Mouse (Mus musculus) right cerebral cortex, postnatal 25 days (tissue): ENCODE measurements around the gene Zfp628.
A peak's percentile ranks its signal among the peaks of the same experiment; 100 is the strongest.

Experiments
- DNase-seq: peaks from one replicate; pipeline ENCODE4 v3.0.0; 2022

Gene Zfp628

GRCm38 (mm10) chr7:4943223-4943815 lies 28.3 kb downstream of the Zfp628 start:
- DNase-seq: peak; percentile 89

DNA sequence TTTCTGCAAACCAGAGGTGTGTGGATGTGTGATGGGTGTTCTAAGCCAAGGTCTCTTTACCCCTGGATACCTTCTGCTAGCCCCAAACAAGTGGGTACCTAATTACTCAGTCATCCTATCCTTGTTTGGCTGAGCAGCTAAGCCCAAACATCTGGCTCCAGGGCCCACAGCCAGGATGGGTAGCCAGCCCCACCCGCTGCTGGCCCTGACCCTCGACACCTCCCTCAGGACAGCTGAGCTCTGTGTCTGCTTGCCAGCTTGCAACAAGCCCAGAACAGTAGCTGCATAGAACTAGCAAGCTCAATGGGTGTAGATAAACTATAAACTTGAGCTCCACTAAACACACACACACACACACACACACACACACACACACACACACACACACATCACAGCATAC lies 32.8 kb downstream of the Zfp628 start:
- no peak for DNase-seq

DNA sequence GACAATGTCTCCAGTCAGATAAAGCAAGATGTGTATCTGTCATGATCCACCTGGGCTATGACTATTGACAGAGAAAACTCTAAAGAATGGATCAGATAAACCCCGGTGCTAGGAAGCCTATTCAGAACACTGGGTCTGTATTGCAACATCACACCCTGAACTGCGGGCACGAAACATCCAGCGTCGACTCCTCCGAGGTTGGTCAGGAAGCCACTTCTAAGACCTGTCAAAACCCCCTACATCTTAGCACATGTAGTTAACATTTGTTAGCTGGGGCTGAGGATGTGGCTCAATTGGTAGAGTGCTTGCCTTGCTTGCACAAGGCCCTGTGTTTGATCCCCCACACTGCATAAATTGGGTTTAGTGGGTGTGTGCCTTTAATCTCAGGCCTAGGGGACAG lies 33.4 kb downstream of the Zfp628 start:
- DNase-seq: no peak

DNA sequence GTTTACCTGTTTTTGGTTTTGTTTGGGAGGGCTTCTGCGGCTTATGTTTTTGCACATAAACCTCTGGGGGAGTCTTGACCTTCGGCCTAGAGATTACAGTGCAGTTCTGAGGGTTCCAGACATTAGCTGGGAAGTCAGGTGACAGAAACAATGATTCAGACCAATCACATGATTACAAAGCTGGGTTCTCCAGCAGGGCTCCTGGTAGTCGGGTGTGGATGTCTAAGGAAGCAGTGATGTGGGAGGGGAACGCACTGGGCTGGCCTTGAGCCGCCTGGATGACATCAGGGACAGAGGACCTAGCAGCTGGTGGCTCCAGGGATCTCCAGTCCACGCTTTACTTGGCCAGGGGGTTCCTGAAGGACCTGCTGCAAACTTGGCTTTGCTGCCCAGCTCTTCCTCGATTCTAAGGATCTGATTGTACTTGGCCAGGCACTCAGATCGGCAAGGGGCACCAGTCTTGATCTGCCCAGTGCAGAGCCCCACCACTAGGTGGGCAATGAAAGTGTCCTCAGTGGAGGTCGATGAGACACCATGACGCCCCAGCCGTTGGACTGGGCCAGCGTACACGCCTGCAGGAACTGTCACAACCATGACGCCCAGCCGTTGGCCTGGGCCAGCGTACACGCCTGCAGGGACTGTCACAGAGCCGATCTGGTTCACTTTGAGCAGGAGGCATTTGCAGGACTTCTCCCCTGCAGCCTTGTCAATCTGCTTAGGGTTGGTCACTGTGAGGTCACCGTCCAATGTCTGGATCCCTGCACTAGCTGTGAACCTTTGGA lies 35.7 kb downstream of the Zfp628 start:
- no peak for DNase-seq

GRCm38 (mm10) chr7:4953815-4954445 lies 38.9 kb downstream of the Zfp628 start:
- no peak for DNase-seq

GRCm38 (mm10) chr7:4957361-4957760 lies 42.3 kb downstream of the Zfp628 start:
- DNase-seq: no peak

GRCm38 (mm10) chr7:4963527-4963926 lies 48.5 kb downstream of the Zfp628 start:
- DNase-seq: no peak

- peak; percentile 52 for DNase-seq
These were observed 49.3 kb downstream of the Zfp628 start, which contains the start of gene Sbk2 for GRCm38 (mm10) chr7:4964272-4964671. Gene Sbk2 (minus strand): TSS chr7:4964406.

DNA sequence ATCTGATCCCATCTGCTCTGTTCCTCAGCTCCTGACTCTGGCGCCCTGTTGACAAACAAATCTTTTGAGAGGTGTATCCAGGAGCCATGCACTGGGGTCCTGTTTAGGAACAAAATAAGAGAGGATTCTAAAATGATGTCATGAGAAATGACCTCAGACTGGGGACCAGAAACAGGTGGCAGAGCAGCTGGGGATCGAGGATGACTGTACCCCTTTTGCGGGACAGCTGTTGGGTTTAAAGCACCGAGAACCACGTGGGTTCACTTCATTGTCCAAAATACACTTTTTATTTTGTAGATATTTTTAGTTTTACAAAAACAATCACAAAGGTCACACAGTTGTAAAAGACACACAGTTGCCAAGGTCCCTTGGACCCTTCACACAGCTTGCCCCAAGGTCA lies 50.0 kb downstream of the Zfp628 start:
- no peak for DNase-seq

GRCm38 (mm10) chr7:4971068-4971467 lies 56.1 kb downstream of the Zfp628 start, which contains the start of gene Sbk3:
Gene Sbk3 (minus strand): TSS chr7:4971168.
- no peak for DNase-seq
